Mouse (Mus musculus) small intestine, adult 2 months (tissue): ENCODE measurements around the gene Dnajc1.

Source experiments
- CTCF ChIP-seq: fragments of 200-500 bp; IDR thresholded peaks from 2 replicates; pipeline ENCODE4 v1.5.1; 2012; ENCODE audit warnings: low read depth, mild to moderate bottlenecking, control low read depth, inconsistent platforms, low read length, moderate library complexity, mixed read lengths; ENCODE audit not compliant: insufficient replicate concordance, insufficient read length; ENCODE audit errors: extremely low read depth
- POLR2A ChIP-seq: fragments of 200-500 bp; IDR thresholded peaks from 2 replicates; pipeline ENCODE4 v1.6.1; 2012; ENCODE audit warnings: low read depth, mild to moderate bottlenecking, control low read depth, inconsistent platforms, low read length, moderate library complexity

DNA sequence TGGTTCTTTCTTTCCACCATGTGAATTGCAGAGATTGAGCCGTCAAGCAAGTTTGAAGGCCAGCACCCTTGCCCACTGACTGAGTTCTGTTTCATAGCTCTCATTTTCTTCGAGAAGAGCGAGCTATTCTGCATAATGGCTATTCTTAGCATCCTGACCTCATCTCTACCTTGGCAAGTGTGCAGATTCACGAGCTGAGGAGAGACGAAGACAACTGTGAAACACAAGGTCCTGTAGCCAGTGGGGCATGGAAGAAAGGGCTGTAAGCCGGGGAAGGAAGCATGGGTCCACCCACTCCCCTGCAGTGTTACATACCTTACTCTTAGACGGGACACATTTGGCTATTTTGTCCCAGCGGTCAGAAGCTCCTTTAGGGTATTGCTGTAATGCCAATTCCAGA, 173.5 kb downstream of the Dnajc1 start:
- no peak for TF ChIP-seq POLR2A
- TF ChIP-seq CTCF = no peak
